Mouse (Mus musculus): ENCODE data around the gene Hdac6. TPM values are rescaled to one million over a fixed set of nuclear protein-coding genes. Genes with fewer than 3 reads are reported as not detected.

Hdac6 gene
- 10.6 and 11.4 TPM in 2 replicates for polyA plus RNA-seq (2012; rRNA removed)

DNA sequence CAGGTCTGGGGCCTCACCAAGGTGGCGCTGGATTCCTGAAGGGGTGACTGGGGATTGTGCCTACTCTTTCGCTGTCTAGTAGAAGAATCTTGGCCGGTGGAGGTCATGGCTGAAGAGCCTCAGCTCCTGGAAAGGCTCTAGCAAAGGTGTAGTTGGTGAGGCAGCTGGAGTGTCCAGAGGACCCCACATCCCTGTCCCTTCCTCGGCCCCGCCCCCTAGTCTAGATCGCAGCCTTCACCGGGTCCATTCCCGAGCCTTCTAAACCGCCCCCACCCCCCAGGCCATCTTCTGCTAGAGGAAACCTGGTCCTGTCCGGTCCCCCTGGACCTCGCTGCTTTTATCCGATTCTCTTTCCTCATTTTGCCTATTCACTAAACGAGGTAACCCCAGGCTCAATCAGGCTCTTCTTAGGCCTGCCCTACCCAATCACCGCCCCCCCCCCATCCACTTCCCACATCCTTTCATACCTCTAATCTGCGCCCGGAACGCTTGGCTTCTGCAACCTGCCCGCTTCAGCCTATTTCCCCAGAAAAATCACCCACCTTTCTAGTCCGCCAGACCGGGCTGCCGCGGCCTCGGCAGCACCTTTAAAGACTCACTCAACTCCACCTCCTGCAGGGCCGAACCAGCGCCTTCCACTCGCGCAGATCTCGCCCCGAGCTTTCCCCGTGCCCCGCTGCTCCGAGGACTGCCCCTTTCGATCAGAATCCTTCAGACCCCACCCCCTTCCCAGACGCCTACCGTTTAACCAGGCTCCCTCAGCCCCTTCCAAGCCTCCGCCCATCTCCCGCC, at the start of gene Hdac6:
TSS of gene Hdac6 (minus strand) at position 782 of the 792 bp plus-strand sequence.

DNA sequence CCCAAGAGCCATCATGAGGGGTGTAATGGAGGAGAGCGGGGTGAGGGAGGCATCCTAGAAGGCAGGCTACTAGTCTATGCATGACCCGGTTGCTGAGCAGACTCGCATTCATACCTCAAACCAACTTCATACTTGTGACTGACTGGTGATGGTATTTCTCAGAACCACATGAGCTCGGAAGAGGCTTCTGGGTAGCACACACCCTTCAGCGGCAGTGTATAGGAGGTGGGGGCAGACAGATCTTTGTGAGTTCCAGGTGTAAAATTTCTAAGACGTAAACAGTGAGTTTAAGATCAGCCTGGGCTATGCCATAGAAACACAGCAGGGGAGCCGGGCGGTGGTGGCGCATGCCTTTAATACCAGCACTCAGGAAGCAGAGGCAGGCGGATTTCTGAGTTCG, 30.2 kb upstream of the Hdac6 start, which contains the start of gene Gata1:
TSS of gene Gata1 (minus strand) at position 180 of the 400 bp plus-strand sequence.

DNA sequence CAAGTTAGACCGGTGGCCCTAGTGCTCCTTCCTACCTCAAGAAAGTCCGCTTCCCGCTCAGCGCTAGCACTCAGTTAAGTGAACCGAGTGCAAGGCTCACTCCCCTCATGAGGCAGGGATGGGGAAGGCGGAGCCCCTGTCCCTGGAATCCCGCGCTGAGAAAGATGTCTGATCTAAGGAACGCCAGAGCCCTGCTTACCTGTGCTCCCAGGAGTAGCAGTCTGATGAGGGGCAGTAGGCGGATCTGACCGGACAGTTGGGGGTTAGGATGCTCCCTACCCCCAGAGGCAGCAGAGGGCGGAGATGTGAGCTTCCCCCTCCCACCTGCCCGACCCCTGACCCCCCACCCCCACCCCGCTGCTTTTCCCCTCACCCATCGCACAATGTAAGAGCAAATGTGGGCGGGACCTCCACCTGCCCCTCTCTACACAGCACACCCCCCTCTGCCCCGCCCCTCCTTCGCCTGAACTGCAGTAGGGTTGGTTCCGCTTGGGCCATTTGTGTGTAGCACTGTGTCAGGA, 19.4 kb downstream of the Hdac6 start, which contains the start of gene Eras:
TSS of gene Eras (minus strand) at position 338 of the 521 bp plus-strand sequence.

DNA sequence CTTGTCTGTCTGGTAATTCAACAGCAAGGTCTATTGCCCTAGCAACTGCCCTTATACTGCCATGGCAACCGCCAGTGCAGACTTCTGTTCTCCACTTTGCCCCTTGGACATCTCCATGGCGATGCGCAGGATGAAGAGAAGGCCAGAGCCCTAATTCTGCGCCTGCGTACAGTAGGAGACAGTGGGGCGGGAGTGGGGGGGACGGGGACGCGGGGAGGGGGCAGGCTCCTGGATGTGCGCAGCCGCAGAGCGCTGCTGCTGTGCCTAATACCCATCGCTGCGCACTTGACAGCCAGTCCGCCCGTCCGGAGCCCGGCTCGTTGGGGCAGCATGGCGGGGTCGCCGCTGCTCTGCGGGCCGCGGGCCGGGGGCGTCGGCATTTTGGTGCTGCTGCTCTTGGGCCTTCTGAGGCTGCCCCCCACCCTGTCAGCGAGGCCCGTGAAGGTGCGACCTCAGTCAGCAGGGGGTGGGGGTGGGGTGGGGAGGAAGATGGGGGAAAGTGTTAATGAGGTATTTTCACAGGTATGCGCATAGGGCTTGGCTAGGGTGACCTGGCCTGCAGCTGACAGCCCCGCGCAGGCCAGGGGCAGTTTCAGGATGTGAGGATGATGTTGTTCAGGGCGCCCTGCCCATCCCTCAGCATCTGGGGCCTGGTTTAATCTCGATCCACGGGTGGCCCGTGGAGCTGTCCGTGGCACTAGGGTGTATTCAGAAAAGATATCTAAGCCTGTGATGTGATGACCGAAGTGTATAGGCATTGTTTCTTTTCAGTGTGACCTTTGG, 27.9 kb downstream of the Hdac6 start, which contains the start of gene Pcsk1n:
TSS of gene Pcsk1n (plus strand) at position 222 of the 783 bp plus-strand sequence.

DNA sequence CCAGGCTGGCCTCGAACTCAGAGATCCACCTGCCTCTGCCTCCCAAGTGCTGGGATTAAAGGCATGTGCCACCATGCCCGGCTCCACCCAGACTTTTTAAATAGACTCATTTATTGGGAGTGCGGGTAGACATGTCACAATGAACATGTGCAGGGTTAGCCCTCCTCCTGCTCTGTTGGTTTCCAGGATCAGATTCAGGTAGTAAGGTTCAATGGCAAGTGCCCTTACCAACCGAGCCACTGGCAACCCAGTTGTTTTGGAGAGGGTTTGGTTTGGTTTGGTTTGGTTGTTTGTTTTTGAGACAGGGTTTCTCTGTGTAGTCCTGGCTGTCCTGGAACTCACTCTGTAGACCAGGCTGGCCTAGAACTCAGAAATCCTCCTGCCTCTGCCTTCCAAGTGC, 38.4 kb downstream of the Hdac6 start, which contains the start of gene Gm10490:
TSS of gene Gm10490 (plus strand) at position 301 of the 400 bp plus-strand sequence.

DNA sequence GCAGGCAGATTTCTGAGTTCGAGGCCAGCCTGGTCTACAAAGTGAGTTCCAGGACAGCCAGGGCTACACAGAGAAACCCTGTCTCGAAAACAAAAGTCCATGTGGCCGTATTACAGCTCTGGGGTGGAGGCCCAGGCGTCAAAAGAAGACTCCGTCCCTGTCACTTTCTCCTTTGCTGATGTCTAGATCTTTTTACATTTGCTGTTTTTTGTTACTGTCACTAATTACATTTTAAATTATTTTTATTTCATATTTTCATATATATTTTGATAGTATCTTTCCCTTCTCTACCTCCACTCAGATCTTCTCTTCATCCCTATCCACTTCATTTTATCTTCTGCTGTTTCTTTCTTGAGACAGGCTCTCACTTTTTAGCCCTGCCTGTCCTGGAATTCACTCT, 40.0 kb downstream of the Hdac6 start, which contains the start of gene Gm10491:
TSS of gene Gm10491 (minus strand) at position 101 of the 400 bp plus-strand sequence.

DNA sequence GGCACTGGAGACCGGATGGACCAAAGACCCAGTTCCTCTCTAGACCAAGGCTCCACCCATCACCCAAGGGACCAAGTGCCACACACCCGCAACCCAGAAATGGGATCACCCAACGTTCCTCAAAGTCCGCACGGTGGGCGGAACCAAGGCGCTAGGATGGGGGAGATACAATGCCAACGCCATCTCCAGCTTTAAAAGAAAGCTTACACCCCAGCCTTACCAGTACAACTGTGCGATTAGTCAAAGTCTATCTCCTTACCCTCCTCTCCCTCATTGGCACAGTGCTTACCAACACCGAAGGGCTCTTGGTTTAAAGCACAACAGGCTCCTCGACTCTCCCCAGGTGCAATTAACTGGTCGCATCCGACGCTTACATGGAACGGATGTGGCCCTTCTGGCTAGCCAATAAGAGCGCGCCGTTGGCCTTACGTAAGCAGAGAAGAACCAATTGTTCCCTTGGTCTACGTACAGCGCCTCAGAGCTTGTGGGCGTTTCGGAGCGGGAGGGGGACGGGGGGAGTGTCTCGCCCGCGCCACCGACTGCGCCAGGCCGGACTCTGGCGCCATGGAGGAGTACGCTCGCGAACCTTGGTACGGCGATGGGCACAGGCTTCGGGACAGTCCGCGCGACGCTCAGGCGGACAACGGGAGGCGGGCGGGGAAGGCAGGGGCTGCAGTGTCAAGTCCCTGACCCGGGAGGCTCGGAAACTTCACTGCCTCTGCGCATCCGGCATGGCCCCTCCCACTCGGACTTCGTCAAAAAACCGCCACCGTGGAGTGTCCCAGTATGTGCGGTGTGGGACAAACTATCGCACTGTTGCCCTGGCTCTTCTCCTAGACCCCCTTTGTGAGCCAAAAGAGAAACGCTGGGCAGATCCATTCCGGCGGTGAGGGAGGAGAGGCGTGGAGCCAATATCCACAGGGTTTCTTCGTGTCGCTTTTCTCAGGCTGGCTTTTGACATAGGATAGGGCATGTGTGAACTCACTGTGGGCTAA, 48.5 kb downstream of the Hdac6 start, which contains the start of the genes Pqbp1 and Timm17b:
TSS of gene Pqbp1 (minus strand) at position 390 of the 995 bp plus-strand sequence.
TSS of gene Timm17b (plus strand) at position 478 of the 995 bp plus-strand sequence.

DNA sequence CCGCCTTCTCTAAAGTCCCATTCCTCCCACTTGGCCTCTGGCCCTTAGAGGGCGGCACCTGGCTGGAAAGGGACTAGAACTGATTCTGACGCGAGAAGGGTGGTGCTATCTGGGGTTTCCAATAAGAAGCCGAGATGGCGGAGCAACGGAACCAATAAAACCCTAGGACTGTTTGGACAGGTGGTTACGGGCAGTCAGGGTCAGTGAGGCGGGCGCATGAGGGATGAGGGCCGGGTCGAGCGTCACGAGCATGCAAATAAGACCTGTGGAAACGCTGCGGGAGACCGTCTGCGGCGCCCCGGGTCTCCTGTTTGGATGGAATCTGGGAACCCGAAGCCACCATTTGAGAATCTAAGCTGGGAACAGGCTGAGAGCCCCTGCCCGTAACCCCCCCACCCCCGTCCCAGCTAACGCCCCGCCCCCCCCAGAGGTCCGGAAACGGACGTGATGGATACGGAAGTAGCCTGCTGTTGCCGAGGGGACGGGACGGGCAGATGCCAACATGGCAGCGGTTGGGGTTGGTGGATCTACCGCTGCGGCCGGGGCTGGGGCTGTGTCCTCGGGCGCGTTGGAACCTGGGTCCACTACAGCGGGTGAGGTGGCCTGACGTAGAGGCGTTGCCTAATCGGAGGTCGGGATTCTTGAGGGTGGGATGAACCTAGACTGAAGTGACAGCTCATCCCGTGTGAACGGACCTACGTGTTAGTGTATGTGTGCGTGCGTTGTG, 63.7 kb downstream of the Hdac6 start, which contains the start of gene Slc35a2:
TSS of gene Slc35a2 (plus strand) at position 188 of the 727 bp plus-strand sequence.

Other genes starting within 250 kb of the Hdac6 start
- 12.3 and 12.8 TPM in 2 replicates for gene Wdr45, start 233.6 kb downstream of the Hdac6 start, polyA plus RNA-seq (2012; rRNA removed)
- gene Gm45208, start 225.6 kb downstream of the Hdac6 start, polyA plus RNA-seq (2012; rRNA removed), result 0.12 and 0.20 TPM in 2 replicates
- 3.9 and 4.5 TPM in 2 replicates for gene Praf2, start 219.4 kb downstream of the Hdac6 start, polyA plus RNA-seq (2012; rRNA removed)
- gene Ccdc120, start 197.0 kb downstream of the Hdac6 start, polyA plus RNA-seq (2012; rRNA removed), result 1.3 TPM in 2 replicates
- 3.6 and 5.0 TPM in 2 replicates for gene Tfe3, start 185.3 kb downstream of the Hdac6 start, polyA plus RNA-seq (2012; rRNA removed)
- gene Gripap1, start 158.1 kb downstream of the Hdac6 start, polyA plus RNA-seq (2012; rRNA removed), result 30.3 and 32.3 TPM in 2 replicates
- 0.31 and 0.43 TPM in 2 replicates for gene Kcnd1, start 125.6 kb downstream of the Hdac6 start, polyA plus RNA-seq (2012; rRNA removed)
- gene Otud5, start 106.5 kb downstream of the Hdac6 start, polyA plus RNA-seq (2012; rRNA removed), result 24.6 and 36.1 TPM in 2 replicates
- gene Pim2, start 69.6 kb downstream of the Hdac6 start, polyA plus RNA-seq (2012; rRNA removed), result 2.7 and 3.1 TPM in 2 replicates
- 12.3 and 14.3 TPM in 2 replicates for gene Slc35a2, start 63.9 kb downstream of the Hdac6 start, polyA plus RNA-seq (2012; rRNA removed)
- 48.7 and 50.7 TPM in 2 replicates for gene Pqbp1, start 48.6 kb downstream of the Hdac6 start, polyA plus RNA-seq (2012; rRNA removed)
- 17.0 and 19.4 TPM in 2 replicates for gene Timm17b, start 48.5 kb downstream of the Hdac6 start, polyA plus RNA-seq (2012; rRNA removed)
- not detected in 2 replicates for gene Gm10491, start 40.1 kb downstream of the Hdac6 start, polyA plus RNA-seq (2012; rRNA removed)
- not detected in 2 replicates for gene Gm10490, start 38.3 kb downstream of the Hdac6 start, polyA plus RNA-seq (2012; rRNA removed)
- 0.01 and 0.02 TPM in 2 replicates for gene Pcsk1n, start 28.1 kb downstream of the Hdac6 start, polyA plus RNA-seq (2012; rRNA removed)
- gene Eras, start 19.3 kb downstream of the Hdac6 start, polyA plus RNA-seq (2012; rRNA removed), result not detected in 2 replicates
- 97.0 and 119 TPM in 2 replicates for gene Gata1, start 30.2 kb upstream of the Hdac6 start, polyA plus RNA-seq (2012; rRNA removed)
- 0.09 TPM in 1 of 2 replicates, not detected in the other for gene Glod5, start 70.6 kb upstream of the Hdac6 start, polyA plus RNA-seq (2012; rRNA removed)
- 27.8 and 33.8 TPM in 2 replicates for gene Suv39h1, start 126.9 kb upstream of the Hdac6 start, polyA plus RNA-seq (2012; rRNA removed)
- 9.5 and 11.2 TPM in 2 replicates for gene Was, start 142.6 kb upstream of the Hdac6 start, polyA plus RNA-seq (2012; rRNA removed)
- gene Wdr13, start 185.0 kb upstream of the Hdac6 start, polyA plus RNA-seq (2012; rRNA removed), result 14.9 and 16.9 TPM in 2 replicates
- 241 and 293 TPM in 2 replicates for gene Rbm3, start 198.0 kb upstream of the Hdac6 start, polyA plus RNA-seq (2012; rRNA removed)
- 4.2 and 5.1 TPM in 2 replicates for gene Tbc1d25, start 228.3 kb upstream of the Hdac6 start, polyA plus RNA-seq (2012; rRNA removed)
- gene Ebp, start 245.6 kb upstream of the Hdac6 start, polyA plus RNA-seq (2012; rRNA removed), result 24.0 and 26.6 TPM in 2 replicates